Mouse (Mus musculus): Measurements from ENCODE around the gene Olfr1094. TPM values are rescaled to one million over a fixed set of nuclear protein-coding genes. Genes with fewer than 3 reads are reported as not detected.

Olfr1094 gene
- not detected for total RNA-seq (2022)

GRCm38 (mm10) chr2:86824363-86824762 is at the start of gene Olfr1094:
Gene Olfr1094, plus strand, starts transcription at chr2:86824663.
- DNase-seq (ENCODE audit: low spot score), result no peak

GRCm38 (mm10) chr2:86782179-86782578 is 42.3 kb upstream of the Olfr1094 start, which contains the start of gene Olfr1093:
Gene Olfr1093, plus strand, starts transcription at chr2:86782479.
- DNase-seq (ENCODE audit: low spot score), result no peak

- DNase-seq (ENCODE audit: low spot score), result no peak
Observed at GRCm38 (mm10) chr2:86809918-86810317, 14.5 kb upstream of the Olfr1094 start, which contains the start of gene Olfr141. Gene Olfr141, minus strand, starts transcription at chr2:86810018.

DNA sequence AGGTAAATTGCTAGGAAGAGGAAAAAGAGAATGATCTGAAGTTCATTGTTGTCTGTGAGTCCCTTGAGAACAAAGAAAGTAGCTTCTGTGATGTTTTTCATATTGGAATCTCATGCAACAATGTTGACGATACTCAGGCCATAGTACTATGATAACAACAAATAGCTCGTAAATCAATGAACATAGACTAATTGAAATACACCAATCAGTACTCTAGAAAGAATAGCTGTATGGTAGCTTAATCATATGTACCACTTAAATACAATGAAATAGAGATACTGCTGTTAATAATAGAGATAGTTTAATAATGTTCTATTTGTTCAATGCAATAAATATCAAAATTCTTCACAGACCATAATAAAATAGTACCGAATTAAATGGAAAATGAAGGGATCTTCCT is 27.1 kb downstream of the Olfr1094 start, which contains the start of gene Olfr1095:
TSS of gene Olfr1095 (minus strand) at position 101 of the 400 bp plus-strand sequence.
- DNase-seq (ENCODE audit: low spot score), result no peak

- no peak for DNase-seq (ENCODE audit: low spot score)
Observed at GRCm38 (mm10) chr2:86874702-86875101, 50.2 kb downstream of the Olfr1094 start, which contains the start of gene Gm13723. Gene Gm13723, minus strand, starts transcription at chr2:86874802.

Other genes starting within 250 kb of the Olfr1094 start
- not detected for gene Olfr1082, start 225.7 kb upstream of the Olfr1094 start, total RNA-seq (2022)
- gene Olfr1084, start 184.9 kb upstream of the Olfr1094 start, total RNA-seq (2022), result not detected
- gene Olfr1085, start 162.6 kb upstream of the Olfr1094 start, total RNA-seq (2022), result not detected
- gene Olfr1086, start 144.6 kb upstream of the Olfr1094 start, total RNA-seq (2022), result not detected
- not detected for gene Olfr1087, start 126.3 kb upstream of the Olfr1094 start, total RNA-seq (2022)
- not detected for gene Olfr1089, start 91.0 kb upstream of the Olfr1094 start, total RNA-seq (2022)
- gene Olfr1090, start 65.7 kb upstream of the Olfr1094 start, total RNA-seq (2022), result not detected
- not detected for gene Olfr1093, start 42.2 kb upstream of the Olfr1094 start, total RNA-seq (2022)
- gene Olfr141, start 14.6 kb upstream of the Olfr1094 start, total RNA-seq (2022), result not detected
- not detected for gene Olfr1095, start 27.0 kb downstream of the Olfr1094 start, total RNA-seq (2022)
- gene Gm13723, start 50.1 kb downstream of the Olfr1094 start, total RNA-seq (2022), result not detected
- not detected for gene Olfr1097, start 67.6 kb downstream of the Olfr1094 start, total RNA-seq (2022)
- not detected for gene Olfr1098, start 99.9 kb downstream of the Olfr1094 start, total RNA-seq (2022)
- not detected for gene Olfr1099, start 136.0 kb downstream of the Olfr1094 start, total RNA-seq (2022)
- gene Olfr1100, start 155.3 kb downstream of the Olfr1094 start, total RNA-seq (2022), result not detected
- not detected for gene Olfr1101, start 166.6 kb downstream of the Olfr1094 start, total RNA-seq (2022)
- not detected for gene Olfr1102, start 173.7 kb downstream of the Olfr1094 start, total RNA-seq (2022)
- not detected for gene Olfr1104, start 202.4 kb downstream of the Olfr1094 start, total RNA-seq (2022)
- gene Olfr1105, start 211.9 kb downstream of the Olfr1094 start, total RNA-seq (2022), result not detected
- gene Olfr1106, start 227.6 kb downstream of the Olfr1094 start, total RNA-seq (2022), result not detected

All from heart, adult 8-10 months (tissue).